Mouse (Mus musculus): Measurements from ENCODE around the gene L3mbtl4.

Gene L3mbtl4

DNA sequence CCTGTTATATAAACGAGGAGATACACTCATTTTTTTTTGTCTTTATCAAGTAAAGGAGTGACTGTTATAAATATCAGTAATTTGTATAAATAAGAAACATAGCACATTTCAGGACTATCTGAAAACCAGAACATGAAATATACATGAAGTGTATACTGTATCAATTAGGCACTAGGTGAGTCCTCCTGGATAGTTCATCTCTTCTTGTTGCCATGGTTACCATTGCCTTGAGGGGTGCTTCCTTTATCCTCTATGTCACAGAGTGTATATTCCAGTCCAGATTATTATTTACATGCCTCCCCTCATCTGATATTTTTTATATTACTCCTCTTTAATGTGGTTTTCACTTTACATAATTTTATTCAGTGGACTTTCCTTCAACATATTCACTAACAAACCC is 392.9 kb downstream of the L3mbtl4 start:
- no peak for DNase-seq

DNA sequence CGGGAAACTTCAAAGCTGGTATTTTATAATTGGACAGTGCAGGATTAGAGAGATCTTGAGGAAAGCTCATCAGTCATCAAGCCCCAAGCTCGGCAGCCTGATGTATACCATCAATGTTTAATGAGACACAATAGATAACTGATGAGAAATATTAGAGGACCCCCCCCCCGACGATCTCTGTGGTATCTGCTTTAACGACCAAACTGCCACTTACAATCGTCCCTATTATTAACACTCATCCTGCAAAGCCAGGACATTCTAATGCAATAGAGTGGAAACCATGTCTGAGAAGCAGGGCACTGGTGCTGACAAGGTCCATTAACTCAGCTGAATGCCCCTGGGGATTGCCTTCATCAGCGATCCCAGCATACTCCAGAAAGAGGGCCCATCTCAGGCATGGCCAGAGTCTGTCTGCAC is 398.5 kb downstream of the L3mbtl4 start:
- DNase-seq = peak; percentile 92

DNA sequence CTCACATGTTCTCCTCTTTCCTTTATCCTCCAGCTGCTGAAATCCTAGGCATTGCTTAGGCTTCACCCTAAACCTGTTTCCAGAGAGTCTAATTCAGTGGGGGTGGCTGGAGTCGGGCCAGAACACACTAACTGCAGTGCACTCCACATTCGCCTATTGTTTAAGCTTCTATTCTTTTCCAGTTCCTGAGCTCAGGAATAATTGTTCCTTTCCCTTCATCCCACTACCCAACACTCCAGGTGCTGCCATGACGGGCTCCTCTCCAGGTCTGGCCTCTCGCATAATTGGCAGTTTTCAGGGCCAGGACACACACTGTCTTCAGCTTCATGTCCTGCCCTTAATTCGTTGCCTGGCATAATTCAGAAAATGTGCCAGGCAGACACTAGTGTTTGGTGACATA is 437.1 kb downstream of the L3mbtl4 start:
- no peak for DNase-seq

DNA sequence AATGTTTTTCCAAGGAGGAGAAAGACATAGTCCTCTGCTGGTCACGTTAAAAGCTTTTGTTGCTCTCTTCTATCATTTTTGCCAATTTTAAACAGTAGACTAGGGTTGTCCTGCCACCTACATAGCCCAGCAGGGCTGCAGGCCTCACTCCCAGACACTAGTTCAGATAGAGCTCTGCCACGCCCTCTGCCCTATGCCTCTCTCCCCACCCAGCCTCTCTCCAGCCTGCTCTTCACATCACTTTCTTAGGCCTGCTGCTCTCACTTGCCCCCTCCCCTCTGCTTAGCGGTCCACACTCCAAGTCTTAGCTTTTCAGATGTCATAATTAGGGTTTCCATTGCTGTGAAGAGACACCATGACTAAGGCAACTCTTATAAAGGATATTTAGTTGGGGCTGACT is 437.8 kb downstream of the L3mbtl4 start:
- DNase-seq = no peak

DNA sequence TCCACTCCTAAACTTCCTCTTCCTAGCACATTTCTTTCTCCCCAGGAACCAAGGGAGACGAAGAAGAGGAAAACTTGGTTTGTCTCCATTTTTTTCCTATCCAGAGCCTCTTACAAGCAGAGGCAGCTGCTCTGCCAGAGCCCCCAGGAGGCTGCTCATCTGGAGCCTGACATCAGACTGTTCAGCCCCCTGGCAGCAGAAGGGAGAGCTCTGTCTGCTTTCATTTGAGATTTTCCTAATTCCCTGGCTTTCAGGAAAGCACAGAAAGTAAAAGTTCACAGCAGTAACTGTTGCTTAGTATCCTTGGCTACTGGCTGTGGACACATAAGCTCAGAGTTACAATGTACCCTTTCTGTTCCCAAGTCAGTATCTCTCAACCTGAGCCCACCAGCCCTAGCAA is 474.7 kb downstream of the L3mbtl4 start:
- DNase-seq = no peak

DNA sequence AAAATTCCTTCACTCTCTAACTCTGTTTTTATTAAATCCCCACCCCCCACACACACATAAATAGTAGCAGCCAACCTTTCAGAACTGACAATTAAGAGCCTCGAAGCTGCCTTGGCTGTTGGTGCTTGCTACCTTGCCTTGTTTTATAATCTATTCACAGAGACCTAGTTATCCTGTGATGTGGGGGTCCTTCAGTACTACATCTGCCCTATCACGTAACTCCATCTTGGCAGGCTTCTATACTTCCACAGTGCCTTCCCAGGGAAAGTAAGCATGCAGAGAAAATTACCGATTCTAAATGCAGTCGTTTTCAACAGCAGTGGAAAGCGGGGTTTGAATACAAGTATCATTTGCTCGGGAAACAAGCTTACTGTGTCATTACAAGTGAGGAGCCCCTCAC is 476.9 kb downstream of the L3mbtl4 start:
- no peak for DNase-seq

DNA sequence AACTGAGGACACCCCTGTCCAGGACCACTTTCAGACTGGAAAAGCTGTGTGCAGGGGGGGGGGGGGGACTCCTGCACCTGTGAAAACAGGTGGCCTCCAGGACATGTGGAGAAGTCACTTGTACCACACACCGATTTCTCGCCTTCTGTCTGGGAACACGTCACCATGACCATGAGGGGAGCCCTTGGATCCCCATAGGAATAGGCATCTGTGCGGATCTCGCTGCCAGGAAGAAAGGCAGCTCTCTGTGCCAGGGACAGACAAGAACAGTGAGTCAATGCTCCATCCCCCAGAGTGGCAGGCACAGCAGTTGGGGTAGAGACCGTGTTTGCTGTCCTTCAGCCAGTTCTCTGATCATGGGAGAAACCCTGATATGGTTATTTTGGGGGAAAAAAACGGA is 479.5 kb downstream of the L3mbtl4 start:
- no peak for DNase-seq

DNA sequence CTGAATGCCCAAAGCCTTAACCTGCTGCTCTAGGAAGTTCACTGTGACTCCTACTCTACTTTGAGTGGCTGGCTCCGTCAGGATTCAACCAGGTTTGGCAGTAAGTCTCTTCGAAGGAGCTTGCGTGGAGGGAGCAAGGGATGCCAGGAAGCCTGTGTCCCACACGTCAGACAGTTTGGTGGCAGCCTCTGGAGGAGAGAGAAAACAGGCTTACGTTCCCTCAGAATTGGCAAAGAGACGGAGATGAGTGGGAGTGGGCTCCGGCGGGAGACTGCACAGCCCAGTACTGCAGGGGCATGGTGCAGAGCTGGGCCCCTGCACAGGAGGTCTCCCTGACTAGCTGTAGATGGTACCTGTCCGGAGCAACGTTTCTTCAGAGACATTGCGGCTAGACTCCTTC is 481.2 kb downstream of the L3mbtl4 start:
- no peak for DNase-seq

DNA sequence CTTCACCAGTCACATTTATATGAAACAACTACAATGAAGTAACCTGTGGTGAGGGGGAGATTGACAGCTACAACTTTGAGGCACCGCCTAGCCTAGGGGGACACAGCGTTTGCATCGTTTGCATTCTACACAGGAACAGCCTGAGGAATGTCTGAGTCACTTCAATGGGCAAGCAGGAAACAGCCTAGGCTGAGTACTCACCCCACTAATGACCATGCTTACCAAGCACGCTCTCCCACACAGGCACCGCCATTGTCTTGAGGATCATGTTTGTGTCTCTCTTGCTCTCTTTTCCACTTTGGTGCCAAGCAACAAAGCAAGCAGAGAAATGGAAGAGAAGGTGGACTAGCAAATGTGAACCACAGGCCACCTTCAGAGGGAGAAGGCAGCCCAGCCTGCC is 484.8 kb downstream of the L3mbtl4 start:
- DNase-seq = no peak

DNA sequence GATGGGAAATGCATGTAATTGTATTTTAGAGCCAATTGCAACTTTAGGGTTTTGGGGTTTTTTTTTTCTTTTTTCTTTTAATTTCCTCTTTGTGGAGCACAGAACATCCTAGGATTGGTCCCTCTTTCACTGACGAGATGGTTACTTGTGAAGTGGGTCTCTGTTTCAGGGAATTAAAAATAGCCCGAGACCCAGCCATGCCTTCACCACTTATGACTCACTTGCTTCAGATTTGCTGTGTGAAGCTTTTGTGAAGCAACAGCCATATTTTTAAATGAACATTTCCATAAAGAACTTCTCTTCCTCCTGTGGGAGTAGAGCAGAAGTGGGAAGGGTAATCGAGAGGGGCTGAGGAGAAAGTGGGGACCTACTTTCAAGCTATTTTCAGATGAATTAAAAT is 485.3 kb downstream of the L3mbtl4 start:
- DNase-seq = no peak

DNA sequence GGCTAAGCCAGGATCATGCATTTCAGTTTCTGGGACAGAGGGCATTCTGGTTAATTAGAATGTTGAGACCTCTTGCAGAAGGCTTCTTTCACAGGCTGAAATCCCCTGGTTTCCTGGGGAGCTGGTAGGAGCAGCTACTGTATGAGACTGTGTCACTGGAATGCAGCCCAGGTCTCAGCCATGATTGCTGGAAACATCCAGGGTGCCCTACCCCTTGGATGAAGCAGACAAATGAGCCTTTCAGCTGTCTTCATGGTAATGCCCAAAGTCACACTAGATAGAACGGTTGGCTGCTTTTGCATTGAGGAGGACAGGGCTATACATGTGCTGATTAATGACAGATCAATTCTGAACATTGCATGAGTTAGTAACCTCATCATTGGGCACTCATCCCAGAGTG is 486.4 kb downstream of the L3mbtl4 start:
- no peak for DNase-seq

DNA sequence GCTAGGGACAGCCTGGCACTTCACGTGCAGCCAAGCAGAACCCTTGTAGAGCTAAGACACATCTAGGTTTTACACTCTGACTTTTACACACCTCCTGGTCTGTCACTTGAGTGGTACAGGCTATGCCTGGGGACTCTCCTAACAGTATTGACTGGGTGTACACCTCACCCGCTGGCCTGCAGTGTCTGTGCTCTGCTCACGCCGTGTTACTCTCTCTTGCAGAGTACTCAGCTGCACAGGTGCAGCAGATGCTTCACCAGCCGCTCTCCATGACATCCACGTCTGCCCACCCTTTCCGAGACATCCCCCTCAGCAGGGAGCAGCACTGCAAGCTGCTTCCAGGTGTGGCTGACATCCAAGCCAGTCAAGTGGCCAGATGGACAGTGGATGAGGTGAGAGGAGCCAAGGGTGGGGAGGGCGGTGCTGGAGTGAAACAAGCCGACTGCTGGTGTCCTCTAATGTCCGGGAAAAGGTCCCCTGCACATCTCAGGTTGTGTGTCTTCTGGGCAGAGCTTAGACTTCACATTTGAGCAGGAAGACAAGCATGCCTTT is 490.8 kb downstream of the L3mbtl4 start:
- no peak for DNase-seq

DNA sequence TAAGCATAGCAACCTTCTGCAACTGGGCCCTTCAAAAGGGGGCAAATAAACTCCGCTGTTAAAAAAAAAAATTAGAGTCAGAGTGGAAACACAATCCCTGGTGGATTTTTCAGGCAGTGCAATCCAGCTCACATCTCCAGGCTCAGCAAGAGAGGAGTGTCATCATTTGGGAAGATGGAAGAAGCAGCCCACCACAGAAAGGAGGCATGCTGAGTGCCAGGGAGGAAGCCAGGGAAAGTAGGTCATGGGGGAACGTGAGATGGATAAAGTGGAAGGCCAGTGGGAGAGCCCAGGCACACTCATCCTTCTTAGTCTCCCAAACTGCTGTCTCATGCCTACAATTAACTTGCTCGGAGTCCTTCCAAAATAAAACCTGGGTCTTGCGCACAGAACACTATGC is 496.0 kb downstream of the L3mbtl4 start:
- peak; percentile 32 for DNase-seq

DNA sequence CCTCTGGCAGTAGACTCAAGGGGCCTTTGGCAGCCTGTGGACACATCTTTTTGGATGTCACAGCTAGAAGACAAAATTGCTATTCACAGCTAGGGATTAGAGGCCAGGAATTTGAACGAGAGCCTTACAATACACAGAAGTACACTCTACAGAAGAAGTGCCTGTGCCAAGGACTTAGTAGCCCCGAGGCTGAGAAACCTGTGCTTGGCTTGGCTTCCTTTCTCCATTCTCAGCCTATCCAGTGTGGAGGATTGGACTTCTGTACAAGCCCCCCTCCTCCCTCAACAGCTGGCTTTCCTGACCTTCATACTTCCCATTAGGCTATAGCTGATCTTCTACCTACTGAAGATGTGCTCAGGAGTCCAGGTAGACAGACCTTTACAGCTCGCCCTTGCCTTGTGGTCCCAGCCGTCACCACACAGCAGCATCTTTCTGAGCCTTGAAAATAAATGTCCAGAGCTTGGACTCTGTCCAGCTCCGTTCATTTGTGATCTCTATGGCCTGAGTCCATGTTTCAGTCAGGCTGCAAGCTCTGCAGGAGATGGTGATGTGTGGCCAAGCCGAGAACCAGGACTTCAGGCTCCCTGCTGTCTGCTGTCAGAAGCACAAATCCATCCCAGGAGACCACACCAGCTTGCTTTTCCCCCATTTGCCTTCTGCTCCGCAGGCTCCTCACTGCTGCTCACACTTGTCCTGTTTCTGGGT is 497.6 kb downstream of the L3mbtl4 start:
- peak; percentile 18 for DNase-seq

DNA sequence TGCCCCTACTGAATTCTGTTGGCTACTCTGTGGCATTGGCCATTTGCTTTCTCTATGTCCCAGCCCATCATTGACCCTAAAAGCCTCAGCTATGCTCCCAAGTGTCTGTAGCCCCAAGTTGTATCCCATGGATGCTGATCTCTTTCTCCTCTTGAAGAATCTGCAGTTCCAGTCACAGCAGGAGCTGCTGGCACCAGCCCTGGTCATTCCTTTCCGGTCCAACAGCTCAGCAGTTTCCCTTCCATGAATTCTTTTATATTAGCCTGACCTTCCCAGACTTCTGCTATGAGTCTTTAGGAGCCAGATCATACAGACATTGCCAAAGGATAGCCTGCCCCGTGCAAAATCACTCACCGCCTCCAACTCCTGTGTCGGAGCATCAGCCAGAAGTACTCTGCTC is 520.1 kb downstream of the L3mbtl4 start:
- no peak for DNase-seq

DNA sequence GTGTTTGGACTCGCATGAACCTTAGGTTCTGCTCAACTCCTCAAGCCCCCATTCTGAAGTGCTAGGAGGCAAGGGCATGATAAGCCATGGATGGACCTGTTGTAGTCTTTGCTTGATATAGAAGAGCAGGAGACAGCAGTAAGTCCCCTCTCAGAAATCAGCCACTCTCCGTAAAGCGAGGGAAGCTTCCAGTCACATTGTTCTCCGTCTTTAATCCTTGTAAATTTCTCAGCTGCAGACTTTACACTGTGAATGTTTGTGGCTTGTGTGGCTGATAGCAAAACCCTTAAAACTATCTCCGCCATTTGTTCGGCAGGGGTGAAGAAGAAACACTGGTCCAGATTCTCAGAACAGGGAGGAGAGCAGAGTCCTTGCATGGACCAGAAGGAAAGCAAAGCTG is 552.7 kb downstream of the L3mbtl4 start, which contains the start of gene Tmem200c:
Tmem200c (plus strand) TSS at position 301 of the 400 bp plus-strand sequence.
- DNase-seq = no peak

Data from retina, postnatal 1 day (tissue).